Mouse (Mus musculus) brain, embryonic 14.5 days (tissue): ENCODE measurements at regions not wholly inside any gene's neighbourhood (a gene's known extent, or its start where the extent isn't known, plus 50 kb on each side); places are given as distances from the start of the nearest gene placed in this dataset.

Experiments
- DNase-seq: peaks from one replicate; pipeline ENCODE4 v3.0.0-alpha.2; 2011; ENCODE audit warnings: low read depth
- CTCF ChIP-seq: fragments of 200-500 bp; IDR thresholded peaks from 2 replicates; pipeline ENCODE4 v1.5.1; 2012; ENCODE audit warnings: inconsistent platforms, mild to moderate bottlenecking, moderate library complexity, borderline replicate concordance; ENCODE audit not compliant: insufficient read depth, insufficient read length; ENCODE audit errors: extremely low read depth
- POLR2A ChIP-seq: fragments of 200-500 bp; IDR thresholded peaks from 2 replicates; pipeline ENCODE4 v1.6.1; 2012; ENCODE audit warnings: mild to moderate bottlenecking, inconsistent platforms, borderline replicate concordance; ENCODE audit not compliant: poor library complexity, insufficient read depth, insufficient read length, severe bottlenecking; ENCODE audit errors: extremely low read depth

- no peak for TF ChIP-seq CTCF
- TF ChIP-seq POLR2A, result no peak
- DNase-seq, result no peak
Measured at GRCm38 (mm10) chr10:19138258-19138657, 122.8 kb upstream of the Tnfaip3 start.

GRCm38 (mm10) chr10:19127581-19128291 lies 112.3 kb upstream of the Tnfaip3 start:
- DNase-seq, result no peak
- TF ChIP-seq CTCF (no peak), POLR2A (no peak)

GRCm38 (mm10) chr10:19126922-19127321 lies 111.5 kb upstream of the Tnfaip3 start:
- no peak for DNase-seq
- no peak for TF ChIP-seq POLR2A
- TF ChIP-seq CTCF, result no peak

GRCm38 (mm10) chr10:19126438-19126837 lies 111.0 kb upstream of the Tnfaip3 start:
- no peak for DNase-seq
- no peak for TF ChIP-seq POLR2A

GRCm38 (mm10) chr10:19123691-19124090 lies 108.2 kb upstream of the Tnfaip3 start:
- DNase-seq, result no peak
- TF ChIP-seq POLR2A (no peak), CTCF (no peak)

- peak; percentile 16 for DNase-seq
- no peak for TF ChIP-seq CTCF
- TF ChIP-seq POLR2A, result no peak
Measured at GRCm38 (mm10) chr10:19122221-19122620, 106.8 kb upstream of the Tnfaip3 start.

- TF ChIP-seq CTCF, result no peak
- TF ChIP-seq POLR2A, result no peak
- no peak for DNase-seq
Measured at GRCm38 (mm10) chr10:19119281-19120049, 104.0 kb upstream of the Tnfaip3 start.

GRCm38 (mm10) chr10:19118569-19119280 lies 103.3 kb upstream of the Tnfaip3 start:
- TF ChIP-seq POLR2A (no peak), CTCF (no peak)
- no peak for DNase-seq

- TF ChIP-seq CTCF, result no peak
- TF ChIP-seq POLR2A, result no peak
- DNase-seq, result peak; percentile 71
Measured at GRCm38 (mm10) chr10:19117071-19117605, 101.7 kb upstream of the Tnfaip3 start.

- DNase-seq, result no peak
- TF ChIP-seq CTCF (no peak), POLR2A (no peak)
Measured at GRCm38 (mm10) chr10:19112459-19112858, 97.0 kb upstream of the Tnfaip3 start.

GRCm38 (mm10) chr10:19105231-19105681 lies 89.8 kb upstream of the Tnfaip3 start:
- DNase-seq, result no peak
- TF ChIP-seq POLR2A, result no peak
- TF ChIP-seq CTCF, result no peak

- no peak for DNase-seq
- TF ChIP-seq POLR2A (no peak), CTCF (no peak)
Measured at GRCm38 (mm10) chr10:19104671-19105203, 89.3 kb upstream of the Tnfaip3 start.
